Mouse (Mus musculus) forebrain, postnatal 0 days (tissue): ENCODE measurements around the gene Tyw1. TPM values are rescaled to one million over a fixed set of nuclear protein-coding genes. Genes with fewer than 3 reads are reported as not detected.

Experiments
- ATAC-seq: fragments of 200-750 bp; cut with Nextera tagmentation; 2 replicates; pipeline ENCODE4 v1.8.0; 2017; ENCODE audit warnings: mild to moderate bottlenecking, moderate library complexity
- DNase-seq: peaks from one replicate; pipeline ENCODE4 v3.0.0-alpha.2; 2015
- H3K27ac ChIP-seq: fragments of 300-500 bp; sonication (generic); 2 replicates; pipeline ENCODE4 v1.5.1; 2014; ENCODE audit warnings: low read depth, mild to moderate bottlenecking, antibody characterized with exemption, low read length, moderate library complexity, mixed read lengths
- H3K27me3 ChIP-seq: fragments of 300-500 bp; sonication (generic); 2 replicates; pipeline ENCODE4 v1.6.1; 2014; ENCODE audit warnings: mild to moderate bottlenecking, low read length, mixed read lengths; ENCODE audit not compliant: insufficient read depth
- H3K36me3 ChIP-seq: fragments of 300-500 bp; sonication (generic); 2 replicates; pipeline ENCODE4 v1.6.1; 2014; ENCODE audit warnings: mild to moderate bottlenecking, moderate library complexity; ENCODE audit not compliant: insufficient read depth
- H3K4me1 ChIP-seq: fragments of 300-500 bp; sonication (generic); 2 replicates; pipeline ENCODE4 v1.6.1; 2014; ENCODE audit warnings: antibody characterized with exemption; ENCODE audit not compliant: insufficient read depth
- H3K4me2 ChIP-seq: fragments of 300-500 bp; sonication (generic); 2 replicates; pipeline ENCODE4 v1.6.1; 2014; ENCODE audit warnings: low read depth, mild to moderate bottlenecking, moderate library complexity
- H3K4me3 ChIP-seq: fragments of 300-500 bp; sonication (generic); 2 replicates; pipeline ENCODE4 v1.5.1; 2014; ENCODE audit warnings: low read depth, low read length, mixed read lengths
- H3K9ac ChIP-seq: fragments of 300-500 bp; sonication (generic); 2 replicates; pipeline ENCODE4 v1.6.1; 2014; ENCODE audit warnings: mild to moderate bottlenecking
- H3K9me3 ChIP-seq: fragments of 300-500 bp; sonication (generic); 2 replicates; pipeline ENCODE4 v1.6.1; 2016; ENCODE audit warnings: low read length
- CTCF ChIP-seq: sonication (generic); IDR thresholded peaks from 2 replicates; pipeline ENCODE4 v1.5.1; 2016; ENCODE audit warnings: antibody characterized with exemption, control low read depth, low read depth
- WGBS: fragments of 180-500 bp; shearing (Covaris S2); extraction: QIAGEN DNeasy Blood & Tissue Kit; methylation state at CpG from one replicate; pipeline ENCODE4 v1.1.7; 2014; 5-methylcytosine and 5-hydroxymethylcytosine counted together
- polyA plus RNA-seq: library from polyadenylated mRNA; unstranded; fragments of >200 nt; fragmentation: Nextera tagmentation; extraction: Ambion mirVana; gene quantifications from 2 replicates; pipeline ENCODE4 v1.2.1, GENCODE M21; 2015
- total RNA-seq: library from RNA; depleted of rRNA; stranded (reverse); fragments of >200 nt; gene quantifications from 2 replicates; pipeline ENCODE4 v1.2.3, GENCODE M21; 2014; rRNA removed

Gene Tyw1
- total and polyA plus RNA-seq, 2 experiments from 2014 or later: 18.5 to 19.8 TPM

- Histone ChIP-seq H3K36me3 (no peaks in the 10 kb centered on the region), H3K9ac (no peak overlapping the region), H3K4me2 (no peak overlapping the region), H3K9me3 (no peaks in the 10 kb centered on the region), H3K27me3 (no peaks in the 10 kb centered on the region), H3K4me1 (no peaks in the 10 kb centered on the region), H3K4me3 (no peak overlapping the region), H3K27ac (no peak overlapping the region)
- 93% methylated on average over 3 of the region's 3 CpGs for WGBS
- no peak for ATAC-seq
- DNase-seq: no peak
- TF ChIP-seq CTCF: no peak
These were observed 120.0 kb downstream of the Tyw1 start for GRCm38 (mm10) chr5:130375411-130375810.

- no peak within 1 kb of the TSS; the same call in 1 of the 2 replicates for H3K27ac ChIP-seq
These were observed 128.9 kb downstream of the Tyw1 start, which contains the start of gene A330070K13Rik for GRCm38 (mm10) chr5:130384222-130384912. Gene A330070K13Rik, minus strand, starts transcription at chr5:130384631.

GRCm38 (mm10) chr5:130386418-130386817 lies 131.0 kb downstream of the Tyw1 start:
- Histone ChIP-seq H3K9me3 (no peaks in the 10 kb centered on the region), H3K36me3 (no peaks in the 10 kb centered on the region), H3K27ac (no peak overlapping the region), H3K4me1 (peaks cover 7% of the 10 kb centered on the region; the same call in 1 of the 2 replicates), H3K4me2 (no peak overlapping the region), H3K27me3 (no peaks in the 10 kb centered on the region), H3K9ac (no peak overlapping the region), H3K4me3 (no peak overlapping the region)
- ATAC-seq (no peak), DNase-seq (no peak)
- 63% methylated on average over 7 of the region's 7 CpGs for WGBS
- no peak for TF ChIP-seq CTCF

More at GRCm38 (mm10) chr5:130384222-130384912, 128.9 kb downstream of the Tyw1 start, which contains the start of gene A330070K13Rik:
- no peaks in the 10 kb centered on the region for H3K9me3 ChIP-seq
- peaks cover 7% of the 10 kb centered on the region; the same call in 1 of the 2 replicates for H3K4me1 ChIP-seq
- H3K9ac ChIP-seq: peak within 1 kb of the TSS; percentile 37; the same call in 1 of the 2 replicates
- DNase-seq (no peak), ATAC-seq (no peak)
- no peaks in the 10 kb centered on the region for H3K27me3 ChIP-seq
- peak within 1 kb of the TSS; percentile 16; the same call in 1 of the 2 replicates for H3K4me3 ChIP-seq
- peak within 1 kb of the TSS; percentile 43 for H3K4me2 ChIP-seq
- 12% methylated on average over 13 of the region's 13 CpGs for WGBS
- no peak for TF ChIP-seq CTCF
- no peaks in the 10 kb centered on the region for H3K36me3 ChIP-seq

Other genes starting within 250 kb of the Tyw1 start
- 28.7 and 33.2 TPM in 2 replicates for gene Asl, start 226.4 kb upstream of the Tyw1 start, total RNA-seq
- gene Asl, start 226.4 kb upstream of the Tyw1 start, polyA plus RNA-seq: 32.5 and 39.3 TPM in 2 replicates
- 63.2 and 69.1 TPM in 2 replicates for gene Crcp, start 226.3 kb upstream of the Tyw1 start, total RNA-seq
- 87.1 and 91.2 TPM in 2 replicates for gene Crcp, start 226.3 kb upstream of the Tyw1 start, polyA plus RNA-seq
- 50.7 and 55.3 TPM in 2 replicates for gene Tpst1, start 182.3 kb upstream of the Tyw1 start, total RNA-seq
- 50.3 and 55.4 TPM in 2 replicates for gene Tpst1, start 182.3 kb upstream of the Tyw1 start, polyA plus RNA-seq
- 16.7 and 22.4 TPM in 2 replicates for gene Kctd7, start 110.8 kb upstream of the Tyw1 start, total RNA-seq
- gene Kctd7, start 110.8 kb upstream of the Tyw1 start, polyA plus RNA-seq: 7.4 and 10.7 TPM in 2 replicates
- gene Rabgef1, start 83.8 kb upstream of the Tyw1 start, total RNA-seq: 23.0 and 26.8 TPM in 2 replicates
- gene Rabgef1, start 83.8 kb upstream of the Tyw1 start, polyA plus RNA-seq: 23.8 and 32.5 TPM in 2 replicates
- gene Tmem248, start 38.5 kb upstream of the Tyw1 start, total RNA-seq: 29.8 and 45.8 TPM in 2 replicates
- gene Tmem248, start 38.5 kb upstream of the Tyw1 start, polyA plus RNA-seq: 20.6 and 29.1 TPM in 2 replicates
- 27.2 and 27.8 TPM in 2 replicates for gene Sbds, start 89 bp upstream of the Tyw1 start, total RNA-seq
- 43.7 and 45.2 TPM in 2 replicates for gene Sbds, start 89 bp upstream of the Tyw1 start, polyA plus RNA-seq
- gene Caln1, start 113.8 kb downstream of the Tyw1 start, total RNA-seq: 48.7 and 57.2 TPM in 2 replicates
- 32.3 and 58.7 TPM in 2 replicates for gene Caln1, start 113.8 kb downstream of the Tyw1 start, polyA plus RNA-seq
- not detected in 2 replicates for gene A330070K13Rik, start 129.0 kb downstream of the Tyw1 start, total RNA-seq
- 0.27 TPM in 1 of 2 replicates, not detected in the other for gene A330070K13Rik, start 129.0 kb downstream of the Tyw1 start, polyA plus RNA-seq